Mouse (Mus musculus): ENCODE measurements around the gene Mxd1.

- TF ChIP-seq CTCF (IDR thresholded peaks at IDR 0.05; ENCODE audit: extremely low read depth, insufficient read depth, insufficient read length, insufficient replicate concordance) (no peak), POLR2A (IDR thresholded peaks at IDR 0.05; ENCODE audit: low read depth, low read length) (no peak)
Measured at GRCm38 (mm10) chr6:86645551-86645950, 23.4 kb downstream of the Mxd1 start.

Data from spleen, adult 2 months (tissue).